Mouse (Mus musculus) skeletal muscle tissue, adult 2 months (tissue): ENCODE results near the gene Snx13.

Source experiments
- DNase-seq: peaks from one replicate; pipeline ENCODE4 v3.0.0-alpha.2; 2012; ENCODE audit warnings: low read depth, low spot score

The Snx13 gene

GRCm38 (mm10) chr12:35191698-35192425 is 144.9 kb downstream of the Snx13 start:
- peak; percentile 54 for DNase-seq

- no peak for DNase-seq
Measured at GRCm38 (mm10) chr12:35192426-35192769, 145.4 kb downstream of the Snx13 start.
